Mouse (Mus musculus) stomach, postnatal 0 days (tissue): Measurements from ENCODE around the gene Ddx39.

ENCODE experiments used
- CTCF ChIP-seq: IDR thresholded peaks from 2 replicates; pipeline ENCODE4 v1.5.1; 2016; ENCODE audit warnings: antibody characterized with exemption, low read depth, mild to moderate bottlenecking, moderate library complexity
- EP300 ChIP-seq: optimal IDR thresholded peaks from 2 replicates; pipeline ENCODE3; 2016; ENCODE audit warnings: antibody characterized with exemption

- TF ChIP-seq EP300 (no peak), CTCF (no peak)
These were observed 43.3 kb downstream of the Ddx39 start for GRCm38 (mm10) chr8:83758298-83758697.
